In genomic region chr6:134035490-134036405, GRCm38 (mm10) we compare ENCODE assay signal across 1 mouse cellular context.
A peak's percentile ranks its signal among the peaks of the same experiment; 100 is the strongest.
TF ChIP-seq lines count a peak whose summit lies in the region.

TSS of gene Etv6 (plus strand) at chr6:134035700.

TF ChIP-seq in CH12.LX, 34 proteins besides CTCF, POLR2A, EP300 and RAD21 (continued from another document):
- TF ChIP-seq MAFK (IDR thresholded peaks at IDR 0.05; ENCODE audit: insufficient replicate concordance, low read length) (0 out of 2 replicates have a peak, but pooled peaks have one; percentile 6), ZC3H11A (IDR thresholded peaks at IDR 0.05; ENCODE audit: low read depth, low read length) (no peak), TCF12 (IDR thresholded peaks at IDR 0.05; ENCODE audit: low read depth, low read length) (peak; percentile 64), SMC3 (IDR thresholded peaks at IDR 0.05; ENCODE audit: low read depth, low read length) (no peak; the same call in 1 of the 2 replicates), MEF2A (IDR thresholded peaks at IDR 0.05; ENCODE audit: borderline replicate concordance, low read depth, low read length) (peak; percentile 73; the same call in 1 of the 2 replicates), USF1 (IDR thresholded peaks at IDR 0.05; ENCODE audit: low read depth, low read length) (no peak), ZMIZ1 (IDR thresholded peaks at IDR 0.05; ENCODE audit: low read depth, low read length) (no peak), MXI1 (IDR thresholded peaks at IDR 0.05; ENCODE audit: low read depth, low read length) (no peak; the same call in 1 of the 2 replicates), PAX5 (IDR thresholded peaks at IDR 0.05; ENCODE audit: low read length) (no peak), GABPA (IDR thresholded peaks at IDR 0.05; ENCODE audit: insufficient replicate concordance, low read depth, low read length) (no peak), ETS1 (conservative IDR thresholded peaks at IDR 0.05; ENCODE audit: low read depth, low read length) (peak; percentile 89), TBP (conservative IDR thresholded peaks at IDR 0.05; ENCODE audit: low read depth, low read length) (0 out of 2 replicates have a peak, but pooled peaks have one; percentile 35), NELFE (IDR thresholded peaks at IDR 0.05; ENCODE audit: low read depth, low read length) (no peak; the same call in 1 of the 2 replicates), MAZ (IDR thresholded peaks at IDR 0.05; ENCODE audit: low read depth, low read length) (peak; percentile 97), RCOR1 (conservative IDR thresholded peaks at IDR 0.05; ENCODE audit: low read depth, low read length) (peak; percentile 71), POLR2AphosphoS2 (IDR thresholded peaks at IDR 0.05; ENCODE audit: low read depth, low read length) (no peak), IRF4 (IDR thresholded peaks at IDR 0.05; ENCODE audit: low read depth, low read length) (peak; percentile 96), ELF1 (IDR thresholded peaks at IDR 0.05; ENCODE audit: low read depth, low read length) (peak; percentile 40), JUND (conservative IDR thresholded peaks at IDR 0.05; ENCODE audit: low read depth, low read length) (no peak), E2F4 (IDR thresholded peaks at IDR 0.05; ENCODE audit: insufficient replicate concordance, low read depth, low read length) (0 out of 2 replicates have a peak, but pooled peaks have one; percentile 49), MAX (IDR thresholded peaks at IDR 0.05; ENCODE audit: low read length) (peak; percentile 36; the same call in 1 of the 2 replicates)
